Mouse (Mus musculus) E14TG2a.4 (cell line): ENCODE measurements around the gene Gstp1.

Source experiments
- CTCF ChIP-seq: conservative IDR thresholded peaks from 2 replicates; pipeline ENCODE4 v1.5.1; 2014; ENCODE audit warnings: low read length
- NANOG ChIP-seq: IDR thresholded peaks from 2 replicates; pipeline ENCODE4 v1.6.1; 2014; ENCODE audit warnings: borderline replicate concordance, low read length, mixed read lengths
- POU5F1 ChIP-seq: IDR thresholded peaks from 2 replicates; pipeline ENCODE4 v1.6.1; 2014; ENCODE audit warnings: low read length, borderline replicate concordance

- no peak for TF ChIP-seq CTCF
- TF ChIP-seq NANOG: no peak
- no peak for TF ChIP-seq POU5F1
These were observed 36.7 kb downstream of the Gstp1 start for GRCm38 (mm10) chr19:4000949-4001525.
